Mouse (Mus musculus) heart, embryonic 14.5 days (tissue): ENCODE measurements around the gene Wipf1. TPM values are rescaled to one million over a fixed set of nuclear protein-coding genes. Genes with fewer than 3 reads are reported as not detected.

Source experiments
- ATAC-seq: fragments of 200-750 bp; cut with Nextera tagmentation; 2 replicates; pipeline ENCODE4 v1.8.0; 2017; ENCODE audit warnings: low read depth, moderate TSS enrichment; ENCODE audit not compliant: insufficient number of reproducible peaks, insufficient read depth, low FRiP score
- H3K27ac ChIP-seq, 2 experiments: fragments of 200-500 bp in 1 of 2; fragments of 300-500 bp in 1 of 2; sonication (generic) in 1 of 2; replicated peaks in 1 of 2; 2 replicates each; pipeline ENCODE4 v1.5.1; 2012 to 2014; ENCODE audit warnings: low read depth in 2 of 2, low read length in 2 of 2, control low read depth in 1 of 2, mild to moderate bottlenecking in 1 of 2, mixed read lengths in 1 of 2; ENCODE audit not compliant: control insufficient read depth in 1 of 2, insufficient read depth in 1 of 2
- H3K27me3 ChIP-seq: fragments of 300-500 bp; sonication (generic); 2 replicates; pipeline ENCODE4 v1.6.1; 2014; ENCODE audit warnings: mild to moderate bottlenecking, low read length, control low read depth; ENCODE audit not compliant: control insufficient read depth, insufficient read depth
- H3K36me3 ChIP-seq: fragments of 300-500 bp; sonication (generic); 2 replicates; pipeline ENCODE4 v1.6.1; 2014; ENCODE audit warnings: mild to moderate bottlenecking, control low read depth, low read length, mixed read lengths; ENCODE audit not compliant: control insufficient read depth, insufficient read depth
- H3K4me1 ChIP-seq, 2 experiments: fragments of 200-500 bp in 1 of 2; fragments of 300-500 bp in 1 of 2; sonication (generic) in 1 of 2; 2 replicates each; pipeline ENCODE4 v1.6.1; 2012 to 2014; ENCODE audit warnings: low read length in 2 of 2, control low read depth in 1 of 2, mixed read lengths in 1 of 2; ENCODE audit not compliant: control insufficient read depth in 2 of 2, insufficient read depth in 2 of 2
- H3K4me2 ChIP-seq: fragments of 300-500 bp; sonication (generic); 2 replicates; pipeline ENCODE4 v1.6.1; 2014; ENCODE audit warnings: mild to moderate bottlenecking, low read length
- H3K4me3 ChIP-seq, 2 experiments: fragments of 200-500 bp in 1 of 2; fragments of 300-500 bp in 1 of 2; sonication (generic) in 1 of 2; 2 replicates each; pipeline ENCODE4 v1.5.1; 2012 to 2014; ENCODE audit warnings: low read length in 2 of 2, mild to moderate bottlenecking in 2 of 2, control low read depth in 1 of 2, low read depth in 1 of 2, moderate library complexity in 1 of 2; ENCODE audit not compliant: control insufficient read depth in 1 of 2, insufficient read depth in 1 of 2
- H3K9ac ChIP-seq: fragments of 300-500 bp; sonication (generic); 2 replicates; pipeline ENCODE4 v1.6.1; 2014; ENCODE audit warnings: mild to moderate bottlenecking, low read length
- H3K9me3 ChIP-seq: fragments of 300-500 bp; sonication (generic); 2 replicates; pipeline ENCODE4 v1.6.1; 2016; ENCODE audit warnings: low read length, control low read depth; ENCODE audit not compliant: control insufficient read depth
- WGBS: fragments of 180-500 bp; shearing (Covaris S2); extraction: QIAGEN DNeasy Blood & Tissue Kit; methylation state at CpG from one replicate; pipeline ENCODE4 v1.1.7; 2014; 5-methylcytosine and 5-hydroxymethylcytosine counted together
- polyA plus RNA-seq: library from polyadenylated mRNA; unstranded; fragments of >200 nt; fragmentation: Nextera tagmentation; extraction: Ambion mirVana; gene quantifications from 2 replicates; pipeline ENCODE4 v1.2.1, GENCODE M21; 2014

Wipf1 gene
- polyA plus RNA-seq, 1 experiment from 2014 or later, result 7.6 TPM

GRCm38 (mm10) chr2:73468993-73469392 is 60.5 kb downstream of the Wipf1 start:
- Histone ChIP-seq H3K9ac (no peak overlapping the region), H3K4me2 (no peak overlapping the region), H3K27me3 (no peaks in the 10 kb centered on the region), H3K27ac (no peak overlapping the region), H3K4me3 (no peak overlapping the region), H3K4me1 (peaks cover 0 to 2% of the 10 kb centered on the region in 2 experiments; a peak in 1 of 4 replicates), H3K36me3 (no peaks in the 10 kb centered on the region), H3K9me3 (no peaks in the 10 kb centered on the region)
- ATAC-seq, result no peak
- 91% methylated on average over 5 of the region's 5 CpGs for WGBS

GRCm38 (mm10) chr2:73467071-73467851 is 62.3 kb downstream of the Wipf1 start:
- Histone ChIP-seq H3K4me3 (no peak overlapping the region), H3K9ac (no peak overlapping the region), H3K27ac (no peak overlapping the region), H3K4me2 (no peak overlapping the region), H3K9me3 (no peaks in the 10 kb centered on the region), H3K4me1 (peaks cover 5% of the 10 kb centered on the region in 2 experiments; a peak in 2 of 4 replicates), H3K27me3 (no peaks in the 10 kb centered on the region), H3K36me3 (no peaks in the 10 kb centered on the region)
- 66% methylated on average over 7 of the region's 7 CpGs for WGBS
- no peak for ATAC-seq

GRCm38 (mm10) chr2:73466481-73466880 is 63.1 kb downstream of the Wipf1 start:
- Histone ChIP-seq H3K9me3 (no peaks in the 10 kb centered on the region), H3K9ac (no peak overlapping the region), H3K36me3 (no peaks in the 10 kb centered on the region), H3K4me3 (no peak overlapping the region), H3K27ac (no peak overlapping the region), H3K27me3 (no peaks in the 10 kb centered on the region), H3K4me1 (peaks cover 5% of the 10 kb centered on the region in 2 experiments; a peak in 2 of 4 replicates), H3K4me2 (no peak overlapping the region)
- WGBS, result 92% methylated on average over 10 of the region's 10 CpGs
- no peak for ATAC-seq

GRCm38 (mm10) chr2:73463431-73464194 is 65.9 kb downstream of the Wipf1 start:
- Histone ChIP-seq H3K9ac (no peak overlapping the region), H3K4me3 (no peak overlapping the region), H3K27me3 (no peaks in the 10 kb centered on the region), H3K27ac (no peak overlapping the region), H3K9me3 (no peaks in the 10 kb centered on the region), H3K36me3 (no peaks in the 10 kb centered on the region), H3K4me1 (peaks cover 3 to 5% of the 10 kb centered on the region in 2 experiments; a peak in 2 of 4 replicates), H3K4me2 (no peak overlapping the region)
- no peak for ATAC-seq
- WGBS, result 23% methylated on average over 7 of the region's 7 CpGs

GRCm38 (mm10) chr2:73462757-73463339 is 66.7 kb downstream of the Wipf1 start:
- WGBS, result 88% methylated on average over 12 of the region's 12 CpGs
- ATAC-seq, result no peak

GRCm38 (mm10) chr2:73462265-73462664 is 67.3 kb downstream of the Wipf1 start:
- ATAC-seq, result no peak
- Histone ChIP-seq H3K36me3 (no peaks in the 10 kb centered on the region), H3K27me3 (no peaks in the 10 kb centered on the region), H3K9ac (no peak overlapping the region), H3K9me3 (no peaks in the 10 kb centered on the region), H3K4me3 (no peak overlapping the region), H3K4me1 (peaks cover 3 to 5% of the 10 kb centered on the region in 2 experiments; a peak in 2 of 4 replicates), H3K27ac (no peak overlapping the region), H3K4me2 (no peak overlapping the region)
- WGBS, result 85% methylated on average over 2 of the region's 2 CpGs

More at GRCm38 (mm10) chr2:73462757-73463339, 66.7 kb downstream of the Wipf1 start:
- H3K27ac ChIP-seq, result no peak overlapping the region
- no peak overlapping the region for H3K4me3 ChIP-seq
- no peak overlapping the region for H3K9ac ChIP-seq
- no peaks in the 10 kb centered on the region for H3K9me3 ChIP-seq
- H3K4me1 ChIP-seq, result peaks cover 3 to 5% of the 10 kb centered on the region in 2 experiments; a peak in 2 of 4 replicates
- no peak overlapping the region for H3K4me2 ChIP-seq
- no peaks in the 10 kb centered on the region for H3K27me3 ChIP-seq
- no peaks in the 10 kb centered on the region for H3K36me3 ChIP-seq

GRCm38 (mm10) chr2:73460168-73460567 is 69.4 kb downstream of the Wipf1 start:
- no peak overlapping the region for H3K27ac ChIP-seq
- H3K36me3 ChIP-seq, result 0 out of 2 replicates have a peak, but pooled peaks cover 2% of the 10 kb centered on the region
- no peak overlapping the region for H3K4me2 ChIP-seq
- ATAC-seq, result no peak
- H3K9ac ChIP-seq, result no peak overlapping the region
- no peak overlapping the region for H3K4me3 ChIP-seq
- H3K4me1 ChIP-seq, result peaks cover 3 to 5% of the 10 kb centered on the region in 2 experiments; a peak in 2 of 4 replicates
- no peaks in the 10 kb centered on the region for H3K9me3 ChIP-seq
- H3K27me3 ChIP-seq, result no peaks in the 10 kb centered on the region
- 31% methylated on average over 3 of the region's 3 CpGs for WGBS
